Mouse (Mus musculus): ENCODE measurements around the gene Metrnl. TPM values are rescaled to one million over a fixed set of nuclear protein-coding genes. Genes with fewer than 3 reads are reported as not detected.

Gene Metrnl
- polyA plus RNA-seq, 1 experiment from 2014 or later: 18.9 TPM

DNA sequence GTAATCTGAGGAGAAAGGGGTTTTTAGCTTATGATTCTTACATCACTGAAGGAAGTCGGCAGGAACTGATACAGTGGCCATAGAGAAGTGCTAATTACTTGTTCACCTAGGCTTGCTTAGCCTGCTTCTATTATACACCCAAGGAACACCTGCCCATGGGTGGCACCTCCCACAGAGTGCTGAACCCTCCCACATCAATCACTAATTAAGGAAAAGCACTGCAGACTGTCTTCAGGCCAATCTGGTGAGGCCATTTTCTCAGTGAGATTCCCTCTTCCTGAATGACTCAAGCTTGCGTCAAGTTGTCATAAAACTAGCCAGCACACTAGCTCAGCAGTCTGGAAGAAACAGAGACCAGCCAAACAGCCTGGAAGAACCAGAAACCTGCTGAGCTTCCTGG lies 21.8 kb upstream of the Metrnl start:
- WGBS: 83% methylated on average over 2 of the region's 2 CpGs
- ATAC-seq (ENCODE audit: low FRiP score): no peak

DNA sequence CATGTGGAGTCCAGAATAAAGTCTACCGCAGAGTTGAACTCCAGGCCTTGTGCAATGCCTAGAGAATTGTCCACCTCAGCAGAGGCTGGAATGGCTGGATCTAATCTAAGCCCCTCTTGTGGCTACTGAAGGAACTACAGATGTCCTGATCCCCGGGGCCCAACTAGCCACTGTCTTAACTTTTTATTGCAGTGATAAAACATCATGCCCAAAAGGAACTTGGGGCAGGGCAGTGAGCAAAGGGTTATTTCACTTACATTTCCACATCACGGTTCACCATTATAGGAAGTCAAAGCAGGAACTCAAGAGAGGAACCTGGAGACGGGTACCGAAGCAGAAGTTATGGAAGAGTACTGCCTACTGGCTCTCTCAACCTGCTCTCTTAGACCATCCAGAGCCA lies 20.6 kb upstream of the Metrnl start:
- ATAC-seq (ENCODE audit: low FRiP score): no peak
- 82% methylated on average over 5 of the region's 5 CpGs for WGBS
- DNase-seq (ENCODE audit: low spot score): no peak
- H3K4me2 ChIP-seq (replicated peaks): no peak overlapping the region
- no peaks in the 10 kb centered on the region for H3K36me3 ChIP-seq (replicated peaks; ENCODE audit: control insufficient read depth, insufficient read depth)
- H3K27ac ChIP-seq: no peak overlapping the region
- no peak overlapping the region for H3K4me3 ChIP-seq (replicated peaks; ENCODE audit: low read length)
- no peaks in the 10 kb centered on the region for H3K27me3 ChIP-seq (ENCODE audit: control insufficient read depth, insufficient read depth, low read length)
- no peak overlapping the region for H3K9ac ChIP-seq
- no peaks in the 10 kb centered on the region for H3K9me3 ChIP-seq (ENCODE audit: control insufficient read depth, low read length)
- no peaks in the 10 kb centered on the region for H3K4me1 ChIP-seq (replicated peaks; ENCODE audit: control insufficient read depth, insufficient read depth, low read length)

More for the DNA sequence above, 21.8 kb upstream of the Metrnl start:
- no peaks in the 10 kb centered on the region for H3K27me3 ChIP-seq (ENCODE audit: control insufficient read depth, insufficient read depth, low read length)
- no peak overlapping the region for H3K27ac ChIP-seq
- no peak overlapping the region for H3K4me3 ChIP-seq (replicated peaks; ENCODE audit: low read length)
- no peak overlapping the region for H3K9ac ChIP-seq
- no peak overlapping the region for H3K4me2 ChIP-seq (replicated peaks)
- no peaks in the 10 kb centered on the region for H3K36me3 ChIP-seq (replicated peaks; ENCODE audit: control insufficient read depth, insufficient read depth)
- no peaks in the 10 kb centered on the region for H3K9me3 ChIP-seq (ENCODE audit: control insufficient read depth, low read length)
- no peaks in the 10 kb centered on the region for H3K4me1 ChIP-seq (replicated peaks; ENCODE audit: control insufficient read depth, insufficient read depth, low read length)
- no peak for DNase-seq (ENCODE audit: low spot score)

DNA sequence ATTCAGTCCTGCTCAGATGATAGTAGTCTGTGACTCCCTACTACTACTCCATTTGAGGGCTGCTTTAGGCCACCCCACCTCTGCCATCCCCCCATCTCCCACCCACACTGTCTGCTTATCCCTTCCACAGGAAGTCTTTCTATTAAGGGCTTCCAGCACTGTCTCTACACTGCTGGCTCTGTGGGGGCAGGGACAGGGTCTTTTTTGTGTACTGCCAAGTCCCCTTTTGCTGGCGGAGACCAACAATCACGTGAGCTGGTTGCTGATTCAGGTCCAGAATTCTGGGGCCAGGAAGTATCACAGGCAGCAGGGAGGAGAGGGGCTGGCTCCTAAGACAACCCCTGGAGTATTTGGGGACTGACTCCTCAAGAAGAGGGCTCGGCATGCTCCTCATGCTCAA lies 18.1 kb upstream of the Metrnl start:
- Histone ChIP-seq H3K9me3 (ENCODE audit: control insufficient read depth, low read length) (no peaks in the 10 kb centered on the region), H3K36me3 (replicated peaks; ENCODE audit: control insufficient read depth, insufficient read depth) (no peaks in the 10 kb centered on the region), H3K4me3 (replicated peaks; ENCODE audit: low read length) (no peak overlapping the region), H3K27ac (no peak overlapping the region), H3K27me3 (ENCODE audit: control insufficient read depth, insufficient read depth, low read length) (no peaks in the 10 kb centered on the region), H3K4me1 (replicated peaks; ENCODE audit: control insufficient read depth, insufficient read depth, low read length) (no peaks in the 10 kb centered on the region), H3K9ac (no peak overlapping the region), H3K4me2 (replicated peaks) (no peak overlapping the region)
- WGBS: 52% methylated on average over 3 of the region's 3 CpGs
- ATAC-seq (ENCODE audit: low FRiP score) (no peak), DNase-seq (ENCODE audit: low spot score) (no peak)

DNA sequence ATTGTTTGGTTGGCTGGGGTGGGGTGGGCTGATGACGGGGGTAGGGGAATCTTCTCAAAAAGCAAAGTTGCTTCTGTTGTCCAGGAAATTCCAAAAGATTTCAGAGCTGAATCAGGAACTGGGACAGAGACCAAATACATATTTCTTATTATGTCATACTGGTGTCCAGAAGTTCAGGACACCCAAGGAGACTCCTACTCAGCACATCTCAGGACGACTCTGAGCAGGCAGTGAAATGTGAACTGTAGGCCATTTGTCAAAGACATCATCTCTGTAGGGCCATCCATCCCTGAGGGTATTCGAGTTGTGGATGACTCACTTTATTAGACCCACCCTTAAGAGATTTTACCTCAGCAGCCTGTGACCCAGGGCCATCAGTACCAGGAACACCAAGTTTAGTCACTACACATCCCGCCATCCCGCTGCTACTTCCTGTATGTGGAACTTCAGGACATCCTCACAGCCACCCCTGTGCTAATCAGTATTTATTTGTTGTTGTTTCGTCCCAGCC lies 15.8 kb upstream of the Metrnl start:
- Histone ChIP-seq H3K36me3 (replicated peaks; ENCODE audit: control insufficient read depth, insufficient read depth) (no peaks in the 10 kb centered on the region), H3K9me3 (ENCODE audit: control insufficient read depth, low read length) (no peaks in the 10 kb centered on the region), H3K9ac (no peak overlapping the region), H3K4me3 (replicated peaks; ENCODE audit: low read length) (no peak overlapping the region), H3K4me2 (replicated peaks) (no peak overlapping the region), H3K4me1 (replicated peaks; ENCODE audit: control insufficient read depth, insufficient read depth, low read length) (no peaks in the 10 kb centered on the region), H3K27ac (no peak overlapping the region), H3K27me3 (ENCODE audit: control insufficient read depth, insufficient read depth, low read length) (no peaks in the 10 kb centered on the region)
- 78% methylated on average over 6 of the region's 6 CpGs for WGBS
- DNase-seq (ENCODE audit: low spot score): no peak
- no peak for ATAC-seq (ENCODE audit: low FRiP score)

DNA sequence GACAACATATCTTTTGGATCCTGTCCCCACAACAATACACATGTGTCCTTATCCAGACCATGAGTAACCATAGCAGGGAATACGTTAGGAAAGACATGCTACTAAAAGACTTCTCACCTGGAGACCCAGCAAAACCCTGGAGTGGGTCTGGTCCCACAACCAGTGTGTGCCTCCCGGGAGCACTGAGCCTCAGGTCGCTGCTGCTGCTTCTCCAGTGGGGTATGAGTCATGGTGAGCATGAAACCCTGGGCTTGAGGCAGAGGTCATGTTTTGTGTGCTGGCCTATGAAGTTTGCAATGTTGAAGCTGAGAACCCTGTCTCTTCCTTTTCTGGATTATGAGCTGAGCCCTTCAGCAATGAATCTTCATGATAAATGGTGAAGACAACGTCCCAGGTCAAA lies 15.3 kb upstream of the Metrnl start:
- H3K27ac ChIP-seq: no peak overlapping the region
- no peaks in the 10 kb centered on the region for H3K27me3 ChIP-seq (ENCODE audit: control insufficient read depth, insufficient read depth, low read length)
- H3K9me3 ChIP-seq (ENCODE audit: control insufficient read depth, low read length): no peaks in the 10 kb centered on the region
- no peaks in the 10 kb centered on the region for H3K4me1 ChIP-seq (replicated peaks; ENCODE audit: control insufficient read depth, insufficient read depth, low read length)
- H3K9ac ChIP-seq: no peak overlapping the region
- no peak overlapping the region for H3K4me3 ChIP-seq (replicated peaks; ENCODE audit: low read length)
- H3K4me2 ChIP-seq (replicated peaks): no peak overlapping the region
- DNase-seq (ENCODE audit: low spot score) (no peak), ATAC-seq (ENCODE audit: low FRiP score) (no peak)
- WGBS: 84% methylated on average over 4 of the region's 4 CpGs
- H3K36me3 ChIP-seq (replicated peaks; ENCODE audit: control insufficient read depth, insufficient read depth): no peaks in the 10 kb centered on the region

DNA sequence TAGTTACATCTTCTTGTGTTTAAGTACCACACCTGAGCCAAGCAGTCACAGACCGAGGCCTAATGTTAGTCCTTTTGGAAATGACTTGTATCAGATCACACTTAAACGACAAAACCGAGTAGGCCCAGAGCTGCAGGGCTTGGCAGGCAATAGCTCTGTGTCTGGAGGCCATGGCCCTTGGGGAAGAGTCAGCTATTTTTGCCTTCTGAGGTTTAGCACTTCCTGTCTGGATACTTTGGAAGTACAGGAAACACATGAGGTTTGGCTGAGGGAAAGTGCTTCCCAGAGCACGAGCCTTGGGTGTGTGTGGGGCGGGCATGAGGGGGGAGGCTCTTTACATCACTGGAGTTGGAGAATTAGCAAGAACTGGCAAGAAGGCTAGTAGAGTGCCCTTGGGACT lies 14.7 kb upstream of the Metrnl start:
- H3K4me2 ChIP-seq (replicated peaks): no peak overlapping the region
- H3K4me1 ChIP-seq (replicated peaks; ENCODE audit: control insufficient read depth, insufficient read depth, low read length): no peaks in the 10 kb centered on the region
- DNase-seq (ENCODE audit: low spot score) (no peak), ATAC-seq (ENCODE audit: low FRiP score) (no peak)
- H3K4me3 ChIP-seq (replicated peaks; ENCODE audit: low read length): no peak overlapping the region
- no peaks in the 10 kb centered on the region for H3K9me3 ChIP-seq (ENCODE audit: control insufficient read depth, low read length)
- H3K9ac ChIP-seq: no peak overlapping the region
- WGBS: 80% methylated on average over 5 of the region's 5 CpGs
- no peaks in the 10 kb centered on the region for H3K36me3 ChIP-seq (replicated peaks; ENCODE audit: control insufficient read depth, insufficient read depth)
- H3K27me3 ChIP-seq (ENCODE audit: control insufficient read depth, insufficient read depth, low read length): no peaks in the 10 kb centered on the region
- H3K27ac ChIP-seq: no peak overlapping the region

DNA sequence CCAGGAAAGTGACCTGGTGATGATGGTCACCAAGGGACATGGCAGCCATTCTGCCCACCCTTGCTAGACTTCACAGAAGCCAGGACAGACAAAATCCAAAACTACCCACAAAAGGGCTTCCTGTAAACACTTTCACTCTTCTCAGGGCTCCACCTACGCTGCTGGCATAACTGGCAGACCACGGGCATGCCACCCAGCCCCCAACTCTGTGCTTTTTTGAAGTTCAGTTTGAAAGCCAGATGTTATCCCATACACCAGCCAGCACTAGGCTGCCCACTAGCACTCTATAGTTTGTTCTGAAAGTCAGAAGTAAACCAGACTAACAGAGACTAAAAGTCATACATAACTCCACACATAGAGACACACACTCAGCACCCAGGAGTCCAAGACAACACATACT lies 13.3 kb upstream of the Metrnl start:
- Histone ChIP-seq H3K36me3 (replicated peaks; ENCODE audit: control insufficient read depth, insufficient read depth) (no peaks in the 10 kb centered on the region), H3K27ac (no peak overlapping the region), H3K4me1 (replicated peaks; ENCODE audit: control insufficient read depth, insufficient read depth, low read length) (no peaks in the 10 kb centered on the region), H3K27me3 (ENCODE audit: control insufficient read depth, insufficient read depth, low read length) (no peaks in the 10 kb centered on the region), H3K4me3 (replicated peaks; ENCODE audit: low read length) (no peak overlapping the region), H3K9me3 (ENCODE audit: control insufficient read depth, low read length) (no peaks in the 10 kb centered on the region), H3K4me2 (replicated peaks) (no peak overlapping the region), H3K9ac (no peak overlapping the region)
- no peak for DNase-seq (ENCODE audit: low spot score)
- no peak for ATAC-seq (ENCODE audit: low FRiP score)
- 86% methylated on average over 2 of the region's 2 CpGs for WGBS

DNA sequence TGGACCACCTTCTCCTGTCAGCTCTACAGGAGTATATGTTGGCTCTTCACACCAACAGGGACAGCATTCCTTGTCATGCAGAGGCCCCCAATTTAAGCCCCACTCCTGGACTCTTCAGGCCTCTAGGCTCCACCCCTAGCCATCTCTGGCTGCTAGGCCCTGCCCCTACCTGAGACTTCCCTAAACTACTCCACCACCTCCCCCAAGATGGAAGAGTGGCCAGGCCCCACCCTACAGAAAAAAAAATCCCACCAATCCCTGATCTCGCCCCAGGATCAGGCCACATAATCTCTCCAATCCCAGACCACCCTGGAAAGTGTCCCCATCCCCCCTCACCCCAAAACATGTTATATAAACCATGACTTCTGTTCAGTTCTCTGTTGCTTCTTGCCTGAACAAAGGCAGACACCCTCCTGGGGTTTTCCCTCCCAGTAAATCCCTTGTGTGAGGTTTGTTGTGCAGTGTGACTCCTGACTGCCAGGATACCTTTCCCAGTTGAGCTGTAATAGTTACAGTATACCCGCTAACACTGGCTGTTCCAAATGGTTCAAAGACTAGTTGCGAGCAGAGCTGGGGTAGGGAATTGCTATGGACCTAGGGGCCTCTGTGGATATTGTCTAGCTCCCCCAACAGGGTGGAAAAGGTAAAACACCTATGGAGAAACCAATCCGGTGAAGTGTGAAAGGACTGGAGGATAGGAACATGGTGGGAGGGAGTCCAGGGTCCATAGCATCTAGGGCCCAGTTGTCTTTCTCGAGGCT lies 5.9 kb upstream of the Metrnl start:
- Histone ChIP-seq H3K36me3 (replicated peaks; ENCODE audit: control insufficient read depth, insufficient read depth) (no peaks in the 10 kb centered on the region), H3K9me3 (ENCODE audit: control insufficient read depth, low read length) (no peaks in the 10 kb centered on the region), H3K4me1 (replicated peaks; ENCODE audit: control insufficient read depth, insufficient read depth, low read length) (no peaks in the 10 kb centered on the region), H3K4me3 (replicated peaks; ENCODE audit: low read length) (no peak overlapping the region), H3K9ac (no peak overlapping the region), H3K4me2 (replicated peaks) (no peak overlapping the region), H3K27me3 (ENCODE audit: control insufficient read depth, insufficient read depth, low read length) (no peaks in the 10 kb centered on the region), H3K27ac (no peak overlapping the region)
- 87% methylated on average over 5 of the region's 5 CpGs for WGBS
- DNase-seq (ENCODE audit: low spot score): no peak
- ATAC-seq (ENCODE audit: low FRiP score): no peak

DNA sequence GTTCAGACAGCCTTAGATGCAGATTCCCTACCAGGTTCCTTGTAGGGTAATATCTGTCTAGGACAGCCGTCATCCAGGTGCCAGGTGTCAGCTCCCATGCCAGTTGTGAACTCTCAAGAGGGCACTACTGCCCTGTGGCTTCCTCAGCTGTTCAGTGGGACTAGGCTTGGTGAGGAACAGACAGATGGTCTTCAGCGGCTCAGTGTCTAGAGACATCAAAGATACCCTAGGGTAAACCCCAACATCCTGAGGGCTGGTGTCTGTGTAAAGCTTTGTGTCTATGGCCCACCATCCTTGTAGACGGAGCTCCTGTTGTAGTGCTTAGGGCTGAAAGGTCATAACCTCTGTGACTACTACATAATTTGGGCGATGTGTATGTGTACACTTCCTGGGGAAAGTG lies 4.1 kb upstream of the Metrnl start:
- Histone ChIP-seq H3K9ac (no peak overlapping the region), H3K27me3 (ENCODE audit: control insufficient read depth, insufficient read depth, low read length) (peaks cover 14% of the 10 kb centered on the region; the same call in 1 of the 2 replicates), H3K4me3 (replicated peaks; ENCODE audit: low read length) (no peak overlapping the region), H3K9me3 (ENCODE audit: control insufficient read depth, low read length) (no peaks in the 10 kb centered on the region), H3K36me3 (replicated peaks; ENCODE audit: control insufficient read depth, insufficient read depth) (no peaks in the 10 kb centered on the region), H3K4me1 (replicated peaks; ENCODE audit: control insufficient read depth, insufficient read depth, low read length) (no peaks in the 10 kb centered on the region), H3K27ac (no peak overlapping the region), H3K4me2 (replicated peaks) (no peak overlapping the region)
- DNase-seq (ENCODE audit: low spot score) (no peak), ATAC-seq (ENCODE audit: low FRiP score) (no peak)
- 91% methylated on average over 4 of the region's 4 CpGs for WGBS

Data from hindbrain, embryonic 14.5 days (tissue).